Comparison of ENCODE assay signal across 8 mouse cellular contexts in genomic region chr4:56946180-56946579, GRCm38 (mm10). TPM values are rescaled to one million over a fixed set of nuclear protein-coding genes. Genes with fewer than 3 reads are reported as not detected.
A peak's percentile ranks its signal among the peaks of the same experiment; 100 is the strongest.
DNase-seq lines count a peak whose midpoint lies in the region; ATAC-seq lines count a peak whose summit lies in the region.

No protein-coding gene starts in this region.

- H3K4me1 ChIP-seq in heart, embryonic 15.5 days (replicated peaks): peaks cover 42% of the 10 kb centered on the region
- peaks cover 6% of the 10 kb centered on the region; the same call in 1 of the 2 replicates for H3K4me1 ChIP-seq in hindbrain, embryonic 11.5 days (replicated peaks; ENCODE audit: control insufficient read depth, insufficient read depth, low read length)
- H3K4me1 ChIP-seq in midbrain, embryonic 10.5 days: peaks cover 55% of the 10 kb centered on the region

- no peaks in the 10 kb centered on the region for H3K9me3 ChIP-seq in heart, embryonic 15.5 days (replicated peaks)
- no peaks in the 10 kb centered on the region for H3K9me3 ChIP-seq in hindbrain, embryonic 11.5 days (ENCODE audit: control insufficient read depth, low read length)
- H3K9me3 ChIP-seq in midbrain, embryonic 10.5 days (replicated peaks): no peaks in the 10 kb centered on the region

- ATAC-seq in heart, embryonic 15.5 days (replicated peaks; ENCODE audit: insufficient number of reproducible peaks, insufficient read depth, low FRiP score, low read depth): no peak
- ATAC-seq in hindbrain, embryonic 11.5 days (ENCODE audit: low FRiP score): no peak
- no peak for ATAC-seq in granulocyte monocyte progenitor cell, adult 5-6 weeks (replicated peaks; ENCODE audit: poor library complexity, severe bottlenecking)

- H3K27me3 ChIP-seq in heart, embryonic 15.5 days: no peaks in the 10 kb centered on the region
- H3K27me3 ChIP-seq in hindbrain, embryonic 11.5 days (ENCODE audit: control insufficient read depth, insufficient read depth, low read length): no peaks in the 10 kb centered on the region
- H3K27me3 ChIP-seq in midbrain, embryonic 10.5 days (ENCODE audit: low read depth, poor library complexity, severe bottlenecking): no peaks in the 10 kb centered on the region

- WGBS in heart, embryonic 15.5 days: under 1% methylated on average over 14 of the region's 14 CpGs
- WGBS in hindbrain, embryonic 11.5 days: 1% methylated on average over 14 of the region's 14 CpGs
- WGBS in midbrain, embryonic 10.5 days: 2% methylated on average over 14 of the region's 14 CpGs

- H3K9ac ChIP-seq in heart, embryonic 15.5 days: peak overlapping the region; percentile 86
- H3K9ac ChIP-seq in hindbrain, embryonic 11.5 days (ENCODE audit: low read depth, low read length): peak overlapping the region; percentile 83

- peak overlapping the region; percentile 76 for H3K4me2 ChIP-seq in heart, embryonic 15.5 days
- H3K4me2 ChIP-seq in hindbrain, embryonic 11.5 days (replicated peaks; ENCODE audit: low read depth, low read length): peak overlapping the region; percentile 90

- peak overlapping the region; percentile 91 for H3K27ac ChIP-seq in heart, embryonic 15.5 days
- H3K27ac ChIP-seq in hindbrain, embryonic 11.5 days (ENCODE audit: low read depth, low read length): 0 out of 2 replicates have a peak overlapping the region, but pooled peaks have one; percentile 82
- peak overlapping the region; percentile 94 for H3K27ac ChIP-seq in midbrain, embryonic 10.5 days (replicated peaks)

- no peaks in the 10 kb centered on the region for H3K36me3 ChIP-seq in heart, embryonic 15.5 days
- no peaks in the 10 kb centered on the region for H3K36me3 ChIP-seq in hindbrain, embryonic 11.5 days (ENCODE audit: control insufficient read depth, insufficient read depth, low read length)
- peaks cover 4% of the 10 kb centered on the region; the same call in 1 of the 2 replicates for H3K36me3 ChIP-seq in midbrain, embryonic 10.5 days

- peak overlapping the region; percentile 86 for H3K4me3 ChIP-seq in heart, embryonic 15.5 days
- peak overlapping the region; percentile 83 for H3K4me3 ChIP-seq in hindbrain, embryonic 11.5 days (ENCODE audit: low read depth, low read length)
- H3K4me3 ChIP-seq in midbrain, embryonic 10.5 days: peak overlapping the region; percentile 90

- no peak for DNase-seq in heart, adult 8-10 months (ENCODE audit: low spot score)
- peak; percentile 26 for DNase-seq in MEL-GATA-1-ER (ENCODE audit: extremely low read depth, low read depth)
- no peak for DNase-seq in hindbrain, embryonic 11.5 days (ENCODE audit: low spot score)
- DNase-seq in midbrain, embryonic 10.5 days (ENCODE audit: low spot score): no peak
- no peak for DNase-seq in adrenal gland, postnatal 4 days (ENCODE audit: low spot score in 2 of 2)
- DNase-seq in right cerebral cortex, postnatal 10 days (ENCODE audit: low spot score in 2 of 2): no peak

RNA-seq across cellular contexts. Expression of gene Tmem245, which starts 1.1 kb away (rescaled TPM):
- 19.0 and 20.2 TPM in 2 replicates for polyA plus RNA-seq in heart, embryonic 15.5 days (2015; fragmentation: Nextera tagmentation; extraction: Ambion mirVana)
- 100 to 1,000 TPM in 1 of 4 experiments, 10 to 100 TPM in 3; 84.8 to 104 (median 93.0) TPM for total RNA-seq in heart, adult 8-10 months (2022)
- polyA plus RNA-seq in hindbrain, embryonic 11.5 days (2014; fragmentation: Nextera tagmentation; extraction: Ambion mirVana): 6.5 and 7.7 TPM in 2 replicates
- 11.9 and 12.9 TPM in 2 replicates for polyA plus RNA-seq in midbrain, embryonic 10.5 days (2016; fragmentation: Nextera tagmentation; extraction: Ambion mirVana)
- 16.3 and 18.2 TPM in 2 replicates for total RNA-seq in granulocyte monocyte progenitor cell, adult 5-6 weeks (2014; fragmentation: Nextera tagmentation)
- total RNA-seq in granulocyte monocyte progenitor cell, adult 5-6 weeks (2017): 9.9 and 10.1 TPM in 2 replicates
- total RNA-seq in adrenal gland, postnatal 4 days (2021): 10 to 100 TPM; 40.9 to 43.7 TPM

RNA-seq across cellular contexts. Expression of gene Frrs1l, which starts 44.0 kb away (rescaled TPM):
- 0.28 and 0.38 TPM in 2 replicates for polyA plus RNA-seq in heart, embryonic 15.5 days (2015; fragmentation: Nextera tagmentation; extraction: Ambion mirVana)
- total RNA-seq in heart, adult 8-10 months (2022): under 1 TPM; 0.09 to 0.23 (median 0.10) TPM
- polyA plus RNA-seq in hindbrain, embryonic 11.5 days (2014; fragmentation: Nextera tagmentation; extraction: Ambion mirVana): 5.0 and 6.0 TPM in 2 replicates
- polyA plus RNA-seq in midbrain, embryonic 10.5 days (2016; fragmentation: Nextera tagmentation; extraction: Ambion mirVana): 2.0 and 3.3 TPM in 2 replicates
- total RNA-seq in granulocyte monocyte progenitor cell, adult 5-6 weeks (2014; fragmentation: Nextera tagmentation): not detected in 2 replicates
- not detected in 2 replicates for total RNA-seq in granulocyte monocyte progenitor cell, adult 5-6 weeks (2017)
- total RNA-seq in adrenal gland, postnatal 4 days (2021): under 1 TPM; 0.84 to 0.99 TPM
